Mouse (Mus musculus): ENCODE results near the gene Nxpe5.
A peak's percentile ranks its signal among the peaks of the same experiment; 100 is the strongest.

Nxpe5 gene

DNA sequence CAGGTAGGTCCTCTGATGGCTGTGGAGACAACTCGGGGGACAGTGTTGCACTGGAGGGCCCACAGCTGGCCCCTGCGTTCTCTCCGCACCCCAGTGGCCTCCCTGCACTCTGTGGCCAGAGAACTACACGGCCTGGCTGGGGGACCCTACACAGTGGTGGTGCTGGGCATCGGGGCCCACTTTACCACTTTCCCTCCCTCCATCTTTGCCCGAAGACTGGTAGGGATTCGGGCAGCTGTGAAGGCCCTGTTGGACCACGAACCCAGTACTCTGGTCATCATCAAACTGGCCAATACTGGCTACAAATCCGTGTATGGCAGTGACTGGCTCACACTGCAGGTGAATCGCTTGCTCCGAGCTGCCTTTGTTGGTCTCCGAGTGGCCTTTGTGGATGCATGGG lies 25.4 kb downstream of the Nxpe5 start:
- DNase-seq (ENCODE audit: inconsistent age in 2 of 2, low spot score in 1 of 2): no peak

GRCm38 (mm10) chr5:138253061-138253460 lies 27.4 kb downstream of the Nxpe5 start:
- no peak for DNase-seq (ENCODE audit: inconsistent age in 2 of 2, low spot score in 1 of 2)

- peak; percentile 96 to 98 for DNase-seq (ENCODE audit: inconsistent age in 2 of 2, low spot score in 1 of 2)
Observed at GRCm38 (mm10) chr5:138255353-138256093, 29.8 kb downstream of the Nxpe5 start, which contains the start of gene Lamtor4. Gene Lamtor4 (plus strand): TSS chr5:138255482.

DNA sequence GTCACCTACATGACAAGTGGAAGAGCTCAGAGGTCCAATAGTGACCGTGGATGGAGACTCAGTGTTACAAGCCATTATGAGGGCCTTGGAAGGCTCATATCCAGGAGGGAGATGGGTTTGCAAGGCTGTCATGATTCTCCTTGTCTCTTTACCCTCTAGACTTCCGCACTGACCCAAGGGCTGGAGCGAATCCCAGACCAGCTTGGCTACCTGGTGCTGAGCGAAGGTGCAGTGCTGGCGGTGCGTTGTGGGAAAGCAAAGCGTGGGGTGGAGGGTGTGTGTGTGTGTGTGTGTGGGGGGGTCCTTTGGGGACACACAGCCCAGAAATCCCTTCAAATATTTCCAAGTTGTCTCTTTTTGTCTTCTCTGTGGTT lies 30.4 kb downstream of the Nxpe5 start:
- DNase-seq (ENCODE audit: inconsistent age in 2 of 2, low spot score in 1 of 2): no peak

- DNase-seq (ENCODE audit: inconsistent age in 2 of 2, low spot score in 1 of 2): peak in 1 of 2 experiments; percentile 56
Observed at GRCm38 (mm10) chr5:138256966-138257584, 31.4 kb downstream of the Nxpe5 start.

DNA sequence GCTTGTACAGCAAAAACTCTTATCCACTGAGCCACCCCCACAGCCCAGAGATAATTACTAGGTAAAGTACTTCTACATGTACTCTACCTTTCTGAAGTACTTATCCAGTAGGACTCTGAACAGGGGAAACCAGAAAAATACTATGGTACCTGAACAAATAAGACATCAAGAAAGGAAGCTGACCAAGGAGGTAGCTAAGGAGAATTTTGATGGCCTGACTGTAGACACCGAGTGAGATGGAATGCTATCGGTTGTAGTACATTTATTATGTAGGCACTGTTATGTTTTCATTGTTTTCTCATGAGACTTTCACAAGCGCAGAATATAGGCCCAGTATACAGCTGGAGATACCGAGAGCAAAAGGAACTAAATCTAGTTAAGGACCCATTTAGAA lies 31.9 kb downstream of the Nxpe5 start:
- DNase-seq (ENCODE audit: inconsistent age in 2 of 2, low spot score in 1 of 2): no peak

DNA sequence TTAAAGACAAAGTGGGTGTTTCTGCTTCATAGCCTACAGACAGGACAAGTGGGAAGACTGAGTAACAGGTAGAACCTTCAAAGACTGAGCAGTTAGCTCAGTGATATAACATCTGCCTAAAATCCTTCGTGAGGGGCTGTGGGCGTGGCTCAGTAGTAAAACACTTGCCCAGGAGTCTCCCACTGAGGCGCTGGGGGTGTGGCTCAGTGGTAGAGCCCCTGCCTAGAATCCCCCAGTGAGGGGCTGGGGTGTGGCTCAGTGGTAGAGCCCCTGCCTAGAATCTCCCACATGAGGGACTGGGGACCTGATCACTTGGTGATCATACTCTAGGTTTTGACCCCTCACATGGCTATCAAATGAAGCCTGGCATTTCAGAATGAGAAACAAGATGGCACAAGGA lies 32.4 kb downstream of the Nxpe5 start:
- DNase-seq (ENCODE audit: inconsistent age in 2 of 2, low spot score in 1 of 2): no peak

DNA sequence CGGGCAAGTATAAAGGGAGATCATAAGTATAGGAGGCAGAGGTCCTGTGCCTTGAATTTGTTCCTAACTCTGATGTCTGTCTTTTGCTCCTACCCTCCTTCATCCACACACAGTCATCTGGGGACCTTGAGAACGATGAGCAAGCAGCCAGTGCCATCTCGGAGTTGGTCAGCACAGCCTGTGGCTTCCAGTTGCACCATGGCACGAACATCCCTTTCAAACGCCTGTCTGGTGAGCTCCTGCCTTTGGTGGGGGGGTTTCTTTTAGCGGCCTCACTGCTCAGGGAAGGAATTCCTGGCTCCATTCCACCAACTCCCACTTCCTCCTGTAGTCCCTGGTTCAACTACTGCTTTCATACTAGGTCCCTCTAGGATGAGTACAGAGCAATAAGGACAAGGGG lies 32.8 kb downstream of the Nxpe5 start:
- DNase-seq (ENCODE audit: inconsistent age in 2 of 2, low spot score in 1 of 2): peak; percentile 73 to 85

DNA sequence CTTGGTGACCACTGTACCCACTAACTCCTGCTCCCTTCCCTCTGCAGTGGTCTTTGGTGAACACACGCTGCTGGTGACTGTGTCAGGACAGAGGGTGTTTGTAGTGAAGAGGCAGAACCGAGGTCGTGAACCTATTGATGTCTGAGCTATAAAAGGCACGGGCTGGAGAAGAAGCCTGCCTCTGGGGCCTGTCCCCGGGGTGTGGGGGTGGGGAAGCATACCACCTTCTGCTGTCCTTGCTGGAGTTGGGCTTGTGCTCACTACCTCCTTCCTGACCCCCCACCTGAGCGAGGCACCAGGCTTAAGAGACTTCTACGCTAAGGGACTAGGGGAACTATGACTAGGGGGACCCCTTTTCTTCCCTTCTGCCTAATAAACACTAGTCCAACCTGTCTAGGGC lies 33.3 kb downstream of the Nxpe5 start:
- DNase-seq (ENCODE audit: inconsistent age in 2 of 2, low spot score in 1 of 2): peak in 1 of 2 experiments; percentile 24

GRCm38 (mm10) chr5:138260051-138260450 lies 34.4 kb downstream of the Nxpe5 start:
- peak in 1 of 2 experiments; percentile 30 for DNase-seq (ENCODE audit: inconsistent age in 2 of 2, low spot score in 1 of 2)

DNA sequence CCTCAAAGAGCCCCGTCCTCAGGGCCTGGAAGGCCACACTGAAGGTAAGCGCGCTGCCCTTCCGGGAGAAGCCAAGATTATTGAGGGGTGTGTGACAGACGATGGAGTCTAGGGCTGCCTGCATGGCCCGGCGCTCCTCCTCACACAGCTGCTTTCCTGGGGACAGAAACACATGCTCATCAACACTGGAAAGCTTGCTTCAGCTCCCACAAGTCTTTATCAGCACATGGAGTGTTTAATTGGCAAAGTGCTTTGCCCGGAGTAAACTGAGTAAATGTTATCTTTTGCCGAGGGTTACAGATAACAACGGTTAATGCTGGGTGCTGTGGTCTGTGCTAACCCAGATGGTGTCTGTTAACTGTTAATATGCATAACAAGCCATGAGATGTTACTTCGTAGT lies 35.1 kb downstream of the Nxpe5 start:
- DNase-seq (ENCODE audit: inconsistent age in 2 of 2, low spot score in 1 of 2): peak in 1 of 2 experiments; percentile 35

DNA sequence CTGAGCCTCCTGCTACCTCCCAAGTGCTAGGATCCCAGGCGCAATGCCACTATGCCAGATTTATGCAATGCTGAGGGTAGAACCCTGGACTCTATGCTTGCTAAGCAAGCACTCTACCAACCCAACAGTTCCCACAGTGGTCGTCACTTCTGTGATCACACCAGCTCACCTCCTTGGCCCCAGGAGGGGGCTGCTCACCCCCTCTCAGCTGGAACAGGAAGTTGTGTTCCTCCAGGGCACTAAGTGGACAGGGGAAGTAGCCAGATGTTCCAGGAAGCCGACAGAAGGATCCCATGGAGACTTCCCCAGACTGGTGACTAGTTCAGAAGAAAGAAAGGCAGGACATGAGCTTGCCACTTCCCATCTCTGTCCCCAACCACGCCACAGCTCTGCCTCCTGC lies 36.3 kb downstream of the Nxpe5 start:
- peak in 1 of 2 experiments; percentile 48 for DNase-seq (ENCODE audit: inconsistent age in 2 of 2, low spot score in 1 of 2)

GRCm38 (mm10) chr5:138262582-138263240 lies 37.0 kb downstream of the Nxpe5 start:
- DNase-seq (ENCODE audit: inconsistent age in 2 of 2, low spot score in 1 of 2): peak in 1 of 2 experiments; percentile 57

DNA sequence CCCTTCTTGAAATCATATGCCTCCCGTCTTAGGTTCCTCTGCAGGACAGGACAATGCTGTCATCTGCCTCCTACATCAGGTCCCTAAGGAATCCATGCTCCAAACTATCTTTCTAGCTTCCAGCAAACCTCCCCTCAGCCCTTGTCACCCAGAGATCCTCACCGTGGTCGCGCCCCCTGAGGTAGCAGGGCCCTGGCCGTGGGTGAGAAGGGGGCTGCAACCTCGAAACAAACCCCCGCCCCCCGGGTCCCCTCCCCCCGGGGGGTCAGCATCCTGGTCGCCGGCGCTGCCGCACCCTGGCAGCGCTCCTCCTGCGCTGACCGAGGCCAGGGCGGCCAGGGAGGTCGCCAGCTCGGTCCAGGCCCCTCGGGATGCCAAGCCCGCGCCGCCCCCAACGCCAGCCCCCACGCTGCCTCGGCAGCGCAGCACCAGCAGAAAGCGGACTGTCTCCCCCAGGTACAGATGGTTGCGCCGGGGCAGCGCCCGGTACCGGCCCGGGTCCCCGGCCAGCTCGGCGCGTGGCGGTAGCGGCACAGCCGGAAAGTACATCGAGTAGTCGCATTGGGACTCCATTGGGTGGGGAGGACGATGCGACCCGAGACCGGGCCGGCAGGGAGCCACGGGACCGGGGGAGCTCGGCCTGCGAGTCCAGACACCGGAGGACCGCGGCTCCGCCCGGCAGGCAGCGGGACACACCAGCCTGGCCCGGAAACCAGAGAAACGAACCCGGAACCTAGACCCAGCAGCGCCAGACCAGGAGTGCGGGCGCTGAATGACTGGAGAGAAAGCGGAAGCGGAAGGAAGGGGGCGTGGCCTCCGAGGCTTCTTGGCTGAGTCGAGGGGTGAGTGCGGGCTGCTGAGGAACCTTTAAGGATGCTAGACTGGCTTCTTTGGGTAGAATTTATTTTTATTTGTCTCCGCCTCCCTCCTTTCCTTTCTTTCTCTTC lies 37.8 kb downstream of the Nxpe5 start, which contains the start of gene BC037034:
Gene BC037034, minus strand, starts transcription at position 774 of the 947 bp plus-strand sequence.
- DNase-seq (ENCODE audit: inconsistent age in 2 of 2, low spot score in 1 of 2): peak; percentile 93 to 97

DNA sequence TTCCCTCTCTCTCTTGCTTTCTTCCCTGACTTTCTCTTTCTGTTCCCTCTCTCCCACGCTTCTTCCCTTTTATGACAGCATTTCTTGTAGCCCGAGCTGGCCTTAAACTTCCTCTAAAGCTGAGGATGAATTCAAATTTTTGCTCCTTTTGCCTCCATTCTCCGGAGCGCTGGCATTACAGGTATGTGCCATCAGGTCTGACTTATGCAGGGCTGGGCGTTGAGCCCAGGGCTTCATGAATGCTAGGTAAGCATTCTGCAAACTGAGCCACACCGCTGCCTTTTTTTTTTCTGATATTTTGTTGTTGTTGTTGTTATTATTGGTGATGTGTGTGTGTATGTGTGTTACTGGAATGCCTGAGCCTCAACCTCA lies 38.5 kb downstream of the Nxpe5 start:
- no peak for DNase-seq (ENCODE audit: inconsistent age in 2 of 2, low spot score in 1 of 2)

- peak in 1 of 2 experiments; percentile 12 for DNase-seq (ENCODE audit: inconsistent age in 2 of 2, low spot score in 1 of 2)
Observed at GRCm38 (mm10) chr5:138265712-138266111, 40.0 kb downstream of the Nxpe5 start.

DNA sequence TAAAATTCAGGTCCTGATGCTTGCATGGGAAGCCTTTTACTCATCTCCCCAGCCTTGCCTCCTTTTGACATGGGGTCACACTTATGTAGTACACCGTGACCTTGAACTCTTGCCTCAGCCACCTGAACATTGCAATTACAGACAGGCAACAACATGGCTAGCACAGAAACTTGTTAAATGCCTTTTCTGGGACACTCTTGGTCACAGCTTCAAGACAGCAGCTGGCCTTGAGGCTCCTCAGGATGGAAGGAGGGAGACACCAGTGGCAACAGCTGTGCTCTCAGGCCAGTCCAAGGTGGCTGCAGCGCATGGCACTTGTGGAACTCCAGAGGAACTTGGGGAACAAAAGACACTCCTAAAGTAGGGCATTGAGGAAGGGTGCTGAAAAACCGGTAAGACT lies 41.4 kb downstream of the Nxpe5 start:
- peak in 1 of 2 experiments; percentile 14 for DNase-seq (ENCODE audit: inconsistent age in 2 of 2, low spot score in 1 of 2)

DNA sequence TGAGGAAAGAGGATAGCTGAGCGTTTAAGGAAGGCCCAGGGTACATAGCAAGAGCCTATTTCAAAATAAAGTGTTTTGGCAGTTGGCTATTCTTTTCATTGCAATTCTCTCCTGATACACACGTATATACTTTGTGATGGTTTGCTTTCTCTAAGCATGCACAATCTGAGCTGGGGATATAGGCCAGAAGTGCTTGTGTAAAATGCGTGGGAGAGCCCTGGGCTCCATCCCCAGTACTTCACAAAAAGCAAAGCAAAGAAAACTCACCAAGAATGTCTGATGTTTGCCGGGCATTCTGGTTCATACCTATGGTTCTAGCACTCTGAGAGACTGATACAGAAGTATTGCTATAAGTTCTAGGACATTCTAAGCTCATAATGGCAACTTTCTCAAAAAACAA lies 43.3 kb downstream of the Nxpe5 start:
- DNase-seq (ENCODE audit: inconsistent age in 2 of 2, low spot score in 1 of 2): no peak

DNA sequence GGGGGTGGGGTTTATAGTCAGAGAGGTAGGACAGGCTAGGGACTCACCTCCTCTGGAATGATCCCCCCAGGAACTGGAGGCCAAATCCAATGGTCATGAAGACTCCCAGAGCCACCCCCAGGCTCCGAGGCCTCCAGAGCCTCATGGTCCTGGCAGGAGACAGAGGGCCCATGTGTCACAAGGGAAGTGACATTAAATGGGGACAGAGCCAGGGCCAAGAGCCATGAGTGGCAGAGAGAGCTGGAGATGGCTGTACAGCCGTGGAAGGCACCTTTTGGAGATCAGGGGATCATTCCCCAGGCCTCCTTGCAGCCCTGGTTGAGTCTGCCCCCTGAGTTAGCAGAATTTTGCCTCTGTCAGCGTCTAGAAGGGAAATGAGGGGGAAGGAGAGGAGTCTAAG lies 45.5 kb downstream of the Nxpe5 start:
- peak in 1 of 2 experiments; percentile 26 for DNase-seq (ENCODE audit: inconsistent age in 2 of 2, low spot score in 1 of 2)

- peak in 1 of 2 experiments; percentile 26 for DNase-seq (ENCODE audit: inconsistent age in 2 of 2, low spot score in 1 of 2)
Observed at GRCm38 (mm10) chr5:138272409-138272923, 46.8 kb downstream of the Nxpe5 start, which contains the start of gene Gal3st4. Gene Gal3st4 (minus strand): TSS chr5:138272840.

Measured in adrenal gland, adult (tissue).